Mouse (Mus musculus): ENCODE results near the gene 1110051M20Rik. TPM values are rescaled to one million over a fixed set of nuclear protein-coding genes. Genes with fewer than 3 reads are reported as not detected.

The 1110051M20Rik gene
- total RNA-seq, 2 experiments from 2014 or later = 14.4 to 21.7 TPM

DNA sequence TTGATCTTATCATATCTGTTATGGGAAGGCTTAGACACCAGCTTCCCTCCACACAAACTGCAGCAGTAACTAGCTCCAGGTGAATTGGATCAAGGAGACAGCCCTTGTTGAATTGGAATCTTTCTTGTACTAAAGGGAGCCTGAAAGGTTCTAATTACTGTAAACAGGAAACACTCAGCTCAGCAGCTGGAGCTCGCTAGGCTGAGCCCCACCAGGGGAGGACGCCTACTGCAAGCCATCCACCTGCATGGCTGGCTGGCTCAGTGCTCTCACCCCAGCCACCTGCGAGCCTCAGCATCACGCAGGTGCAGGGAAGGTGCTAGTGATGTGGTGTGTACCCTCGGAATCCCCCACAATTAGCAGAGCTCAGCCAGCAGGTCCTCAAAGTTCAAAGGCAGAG, 135.8 kb downstream of the 1110051M20Rik start:
- DNase-seq (ENCODE audit: low spot score) = no peak

DNA sequence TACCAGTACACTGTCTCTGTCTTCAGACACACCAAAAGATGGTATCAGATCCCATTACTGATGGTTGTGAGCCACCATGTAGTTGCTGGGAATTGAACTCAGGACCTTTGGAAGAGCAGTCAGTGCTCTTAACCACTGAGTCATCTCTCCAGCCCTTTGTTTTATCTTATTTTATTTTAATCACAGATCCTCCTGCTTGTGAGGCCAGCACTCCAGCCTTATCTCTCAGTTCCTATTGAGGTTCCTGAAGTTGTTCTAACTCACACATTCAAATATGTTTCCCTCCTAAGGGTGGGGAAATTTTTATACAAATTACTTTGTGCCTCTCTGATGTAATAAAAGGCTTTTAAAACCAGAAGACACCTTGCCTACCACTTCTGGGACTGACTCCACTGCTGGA, 137.9 kb downstream of the 1110051M20Rik start:
- no peak for DNase-seq (ENCODE audit: low spot score)

DNA sequence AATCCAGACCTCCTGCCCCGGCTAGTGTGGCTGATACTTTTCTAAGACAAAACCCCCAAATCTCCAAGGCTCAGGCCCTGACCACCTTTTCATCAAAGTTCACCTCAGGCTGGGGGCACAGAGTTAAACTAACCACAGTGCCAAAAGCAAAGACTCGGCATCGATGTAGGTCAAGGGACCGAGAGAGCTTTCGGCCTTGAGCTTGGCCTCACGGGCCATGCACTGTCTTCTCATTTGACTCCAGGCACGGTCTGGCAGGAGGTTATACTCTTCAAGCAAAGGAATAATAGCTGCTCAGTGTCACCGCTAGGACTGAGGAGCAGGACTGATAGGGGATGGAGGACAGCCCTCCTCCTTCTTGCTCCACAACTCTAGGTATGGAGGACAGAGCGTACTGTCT, 138.6 kb downstream of the 1110051M20Rik start:
- no peak for DNase-seq (ENCODE audit: low spot score)

DNA sequence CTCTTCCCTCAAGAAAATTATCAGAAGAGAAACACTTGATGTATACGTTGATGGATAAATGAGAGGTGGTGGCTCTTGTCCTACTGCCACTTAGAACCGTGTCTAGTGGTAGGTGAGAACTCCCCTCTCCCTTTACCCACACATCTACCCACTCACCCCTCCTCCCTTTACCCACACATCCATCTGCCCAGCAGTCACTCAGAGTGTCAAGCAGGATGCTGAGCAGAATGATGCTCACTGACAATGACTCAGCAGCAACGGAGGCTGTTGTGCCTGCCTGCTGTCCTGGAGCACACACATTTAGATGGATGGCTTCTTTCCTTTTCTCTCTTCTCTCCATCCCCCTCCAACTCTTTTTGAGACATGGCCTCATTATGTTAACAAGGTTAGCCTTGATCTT, 141.7 kb downstream of the 1110051M20Rik start:
- DNase-seq (ENCODE audit: low spot score) = no peak

DNA sequence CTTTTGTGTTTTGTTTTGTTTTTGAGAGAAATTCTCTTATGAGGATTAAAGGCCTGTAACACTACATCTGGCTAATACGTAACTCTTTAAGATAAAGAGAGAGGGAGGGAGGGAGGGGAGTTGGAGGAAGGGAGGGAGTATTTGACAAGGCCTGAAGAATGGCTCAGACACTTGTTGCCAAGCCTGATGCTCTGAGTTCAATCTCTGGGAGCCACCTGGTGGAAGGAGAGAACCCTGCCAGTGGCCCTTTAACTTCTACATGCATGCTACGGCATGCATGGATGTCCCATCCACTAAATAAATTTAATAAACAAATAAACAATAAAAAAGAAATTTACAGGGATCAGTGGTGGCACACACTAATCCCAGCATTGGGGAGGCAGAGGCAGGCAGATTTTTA, 142.7 kb downstream of the 1110051M20Rik start:
- DNase-seq (ENCODE audit: low spot score) = no peak

DNA sequence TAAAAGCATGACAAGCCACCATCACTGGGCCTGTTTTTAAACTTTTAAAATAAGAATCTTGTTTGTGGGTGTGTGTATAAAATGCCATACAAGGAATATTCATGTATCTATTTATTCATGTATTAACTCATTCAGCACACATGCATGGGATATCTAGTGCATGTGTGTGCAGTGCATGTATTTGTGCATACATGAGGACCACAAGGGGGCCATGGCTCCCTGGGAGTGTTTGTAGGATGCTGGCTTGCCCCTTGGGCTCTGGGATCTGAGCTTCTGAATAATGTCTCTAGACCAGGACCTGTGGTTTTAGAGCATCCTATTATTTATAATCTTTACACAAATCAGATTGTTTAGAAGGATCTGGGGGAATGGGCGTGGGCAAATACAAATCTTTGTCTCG, 143.7 kb downstream of the 1110051M20Rik start:
- no peak for DNase-seq (ENCODE audit: low spot score)

DNA sequence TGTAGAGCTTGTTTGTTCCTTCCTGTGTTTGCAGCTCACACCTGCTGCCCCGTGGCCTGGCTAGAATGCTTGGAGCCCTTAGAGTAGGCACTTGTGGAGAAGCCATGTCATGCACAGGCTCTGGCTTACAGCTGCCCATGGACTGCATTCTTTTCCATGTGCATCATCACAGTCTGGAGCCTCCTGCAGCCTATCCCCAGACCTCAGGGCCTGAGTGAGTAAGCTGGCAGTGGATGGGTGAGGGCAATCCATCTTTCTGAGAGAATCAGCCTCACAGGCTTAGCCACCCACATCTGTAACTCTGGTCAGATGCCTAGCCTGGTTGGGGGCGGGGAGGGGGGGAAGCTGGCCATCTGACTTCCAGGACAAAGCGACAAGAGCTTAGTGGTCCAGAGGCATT, 145.3 kb downstream of the 1110051M20Rik start:
- no peak for DNase-seq (ENCODE audit: low spot score)

DNA sequence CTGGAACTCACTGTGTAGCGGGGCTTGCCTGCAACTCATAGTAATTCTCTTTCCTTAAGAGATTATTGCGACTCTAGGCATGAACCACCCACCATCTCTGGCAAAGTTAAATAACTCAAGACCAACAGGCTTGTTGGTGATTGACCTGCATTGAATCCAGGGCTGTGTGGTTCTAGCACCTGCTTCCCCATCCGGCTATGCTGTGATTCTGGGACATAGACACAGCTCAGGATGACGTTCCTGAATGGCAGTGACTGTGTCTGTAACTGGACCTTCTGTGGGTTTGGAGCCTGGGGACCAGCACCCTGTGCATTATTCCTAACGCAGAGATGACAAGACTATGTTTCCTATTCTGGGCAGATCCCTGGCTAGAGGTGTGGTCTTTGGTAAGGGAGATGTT, 148.6 kb downstream of the 1110051M20Rik start:
- DNase-seq (ENCODE audit: low spot score) = no peak

DNA sequence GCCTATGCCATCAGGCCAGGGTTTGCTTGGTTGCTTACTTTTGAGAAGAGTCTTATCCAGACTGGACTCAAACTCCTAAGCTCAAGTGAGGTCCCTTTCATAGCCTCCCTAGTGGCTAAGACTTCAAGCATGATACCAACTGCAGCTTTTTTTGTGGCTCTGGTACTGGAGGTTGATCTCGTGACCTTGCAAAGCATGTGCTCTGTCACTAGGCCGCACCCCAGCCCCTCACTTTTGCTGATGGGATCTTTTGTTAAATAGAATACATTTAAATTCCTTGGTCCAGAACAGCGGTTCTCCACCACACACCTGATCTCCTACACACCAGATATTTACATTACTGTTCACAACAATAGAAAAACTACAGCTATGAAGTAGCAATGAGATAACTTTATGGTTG, 150.3 kb downstream of the 1110051M20Rik start:
- DNase-seq (ENCODE audit: low spot score) = no peak

DNA sequence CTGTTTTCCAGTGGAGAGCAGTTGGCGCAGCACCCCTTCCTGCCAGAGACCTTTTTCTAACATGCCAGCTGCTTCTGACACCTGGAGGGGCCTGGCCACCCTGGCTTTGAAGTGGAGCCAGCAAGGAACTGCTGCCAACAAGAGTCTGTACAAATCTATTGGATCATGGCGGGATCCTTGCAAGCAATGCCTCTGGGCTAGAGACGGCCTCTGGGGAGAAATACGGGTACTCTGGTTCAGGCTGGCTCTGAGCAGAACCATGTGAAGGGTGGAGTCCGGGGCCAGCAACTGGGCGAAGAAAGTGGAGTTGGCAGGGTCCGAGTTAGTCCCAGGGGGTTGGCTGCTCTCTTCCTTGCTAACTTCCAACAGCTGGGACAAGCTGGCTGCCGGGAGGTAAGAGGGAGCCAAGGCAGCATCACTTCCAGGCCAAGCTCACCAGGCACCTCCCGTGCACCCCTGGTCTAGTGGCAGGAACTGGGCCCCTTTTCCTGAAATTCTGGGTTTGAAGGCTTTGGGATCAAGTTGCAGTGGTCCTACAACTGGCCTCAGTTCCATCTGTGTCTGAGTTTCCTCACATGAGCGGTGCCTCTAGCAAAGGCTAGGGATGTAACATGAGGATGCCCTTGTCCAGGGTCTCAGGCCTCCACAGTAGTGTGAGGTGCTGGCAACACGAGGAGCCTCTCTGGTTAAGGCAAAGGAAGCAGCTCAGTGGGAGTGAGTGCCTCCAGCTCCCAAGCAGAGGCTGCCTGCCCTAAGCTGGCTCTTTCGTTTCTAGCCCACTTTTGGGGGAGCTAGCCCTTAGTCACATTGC, 153.1 kb downstream of the 1110051M20Rik start:
- peak; percentile 74 for DNase-seq (ENCODE audit: low spot score)

DNA sequence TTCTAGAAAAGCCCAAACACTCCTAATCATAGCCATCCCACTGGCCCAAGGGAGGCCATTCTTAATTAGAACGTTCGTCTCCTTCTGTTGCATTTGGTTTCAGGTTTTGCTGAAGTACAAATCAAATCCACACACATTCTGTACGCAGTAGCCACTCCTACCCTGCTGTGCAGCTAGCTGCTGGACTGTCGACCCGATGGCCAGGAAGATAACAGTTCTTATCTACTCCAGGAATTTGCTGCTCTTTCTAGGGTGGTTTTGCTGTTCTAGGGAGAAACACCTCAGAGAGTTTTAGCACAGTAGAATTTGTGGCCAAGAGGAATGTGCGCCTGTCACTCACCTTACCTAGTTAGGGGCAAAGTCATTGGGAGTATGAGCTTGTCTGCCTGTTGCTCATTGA, 156.9 kb downstream of the 1110051M20Rik start:
- DNase-seq (ENCODE audit: low spot score) = no peak

DNA sequence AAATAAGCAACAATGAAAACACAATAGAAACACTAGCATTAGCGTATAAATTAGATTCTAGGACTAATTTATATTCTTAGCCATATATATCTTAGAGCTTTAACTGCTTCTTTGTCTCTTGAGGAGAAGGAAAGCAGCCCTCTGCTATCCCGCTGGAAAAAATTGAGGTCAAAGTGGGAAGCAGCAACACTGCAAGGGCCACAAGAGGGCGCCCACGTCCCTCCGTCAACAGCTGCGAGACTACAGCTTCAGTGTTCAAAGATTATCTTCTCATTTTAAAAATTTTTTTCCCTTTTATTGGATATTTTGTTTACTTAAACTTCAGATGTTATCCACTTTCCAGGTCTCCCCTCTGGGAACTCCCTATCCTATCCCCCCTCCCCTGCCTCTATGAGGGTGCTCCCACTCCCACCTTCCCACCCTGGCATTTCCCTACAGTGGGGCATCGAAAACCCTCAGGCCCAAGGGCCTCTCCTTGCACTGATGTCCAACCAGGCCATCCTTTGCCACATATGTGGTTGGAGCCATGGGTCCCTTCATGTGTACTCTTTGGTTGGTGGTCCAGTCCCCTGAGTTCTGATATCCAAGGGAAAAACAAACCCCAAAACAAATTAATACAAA, 158.5 kb downstream of the 1110051M20Rik start:
- peak; percentile 83 for DNase-seq (ENCODE audit: low spot score)

DNA sequence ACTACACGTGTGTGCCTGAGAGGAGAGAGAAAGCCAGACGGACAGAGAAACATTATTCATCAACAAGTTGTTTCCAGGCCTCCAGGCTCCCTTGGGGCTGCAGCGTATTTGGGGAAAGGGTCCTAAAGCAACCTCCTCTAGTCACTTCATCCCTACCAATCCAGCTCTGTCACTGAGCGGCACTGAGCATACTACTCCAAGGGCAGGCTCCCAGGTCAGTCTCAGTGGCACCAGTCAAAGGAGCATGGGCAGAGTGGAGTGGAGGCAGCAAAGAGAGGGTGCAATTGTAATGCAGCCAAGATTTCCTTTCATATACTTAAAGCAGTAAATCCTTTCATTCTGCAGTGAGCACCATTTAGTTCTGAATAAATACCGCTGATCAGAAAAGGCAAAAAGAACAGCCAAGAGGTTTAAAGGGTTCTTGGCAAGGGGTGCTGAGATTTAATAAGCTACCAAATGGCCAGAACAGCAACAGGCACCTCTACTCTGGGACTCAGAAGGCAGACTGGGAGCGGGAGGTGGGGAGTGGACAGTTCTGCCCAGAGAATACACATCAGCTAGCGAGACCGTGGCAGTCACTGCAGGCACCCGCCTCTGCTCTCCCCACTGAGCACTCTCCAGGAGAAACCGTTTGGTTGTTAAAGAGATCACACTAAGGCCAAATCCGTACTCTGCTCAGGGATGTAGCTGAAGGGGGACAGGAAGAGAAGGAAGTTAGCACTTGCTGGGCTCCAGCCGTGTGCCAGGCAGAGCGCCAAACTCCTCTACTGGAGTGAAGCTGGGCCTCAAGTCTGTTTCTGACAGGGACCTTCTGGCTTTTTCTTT, 159.9 kb downstream of the 1110051M20Rik start:
- no peak for DNase-seq (ENCODE audit: low spot score)

DNA sequence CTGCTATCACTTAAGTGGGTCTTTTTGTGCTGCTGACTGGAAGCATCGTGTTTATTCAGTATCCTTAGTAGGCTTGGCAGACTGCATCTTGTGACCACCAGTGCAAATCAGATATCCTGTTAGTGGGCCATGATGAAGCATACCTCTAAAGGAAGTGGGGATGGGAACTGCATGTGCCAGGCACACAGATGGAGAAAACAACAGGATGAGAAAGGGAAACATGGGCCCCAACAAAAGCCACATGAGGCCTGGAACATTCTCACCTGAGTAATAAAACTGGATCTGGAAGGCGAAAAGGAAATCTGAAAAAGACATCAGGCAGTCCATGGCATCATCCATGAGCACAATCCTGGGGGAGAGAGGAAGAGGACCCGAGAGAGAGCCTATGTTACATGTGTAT, 160.5 kb downstream of the 1110051M20Rik start:
- no peak for DNase-seq (ENCODE audit: low spot score)

DNA sequence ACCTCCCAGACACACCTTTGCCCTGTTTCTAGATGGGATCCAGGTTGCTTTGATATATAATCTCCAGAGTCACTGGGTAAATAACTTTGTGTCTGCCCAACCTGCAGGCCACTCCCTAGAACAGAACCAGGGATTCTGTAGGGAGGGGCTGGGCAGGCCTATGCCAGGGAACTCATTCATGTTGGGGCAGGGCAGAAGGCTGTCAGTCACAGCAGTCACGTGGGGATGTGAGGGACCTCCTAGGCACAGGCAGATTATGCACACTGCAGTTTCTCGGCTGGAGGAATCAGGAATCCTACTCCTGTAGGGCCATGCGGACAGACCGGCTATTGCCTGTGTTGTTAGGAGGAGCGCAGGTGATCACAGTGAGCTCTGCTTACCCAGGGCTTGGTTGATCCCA, 163.1 kb downstream of the 1110051M20Rik start:
- DNase-seq (ENCODE audit: low spot score) = no peak

DNA sequence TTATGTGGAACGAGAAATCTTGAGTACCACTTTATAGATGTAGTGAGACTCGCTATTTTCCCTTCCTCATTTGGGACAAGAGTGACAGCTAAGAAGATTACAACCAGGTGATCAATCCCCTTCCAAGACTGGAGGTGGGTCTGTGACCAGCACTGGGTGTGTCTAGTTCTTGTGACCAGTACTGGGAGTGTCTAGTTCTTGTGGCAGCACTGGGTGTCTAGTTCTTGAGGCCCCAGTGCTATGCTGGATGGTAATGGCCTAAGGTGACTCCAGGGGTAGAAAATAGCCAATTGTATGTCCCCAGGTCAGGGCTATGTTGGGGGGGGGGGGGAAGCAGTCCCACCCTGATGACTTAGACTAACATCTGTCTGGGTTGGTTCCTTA, 165.1 kb downstream of the 1110051M20Rik start:
- DNase-seq (ENCODE audit: low spot score) = no peak

DNA sequence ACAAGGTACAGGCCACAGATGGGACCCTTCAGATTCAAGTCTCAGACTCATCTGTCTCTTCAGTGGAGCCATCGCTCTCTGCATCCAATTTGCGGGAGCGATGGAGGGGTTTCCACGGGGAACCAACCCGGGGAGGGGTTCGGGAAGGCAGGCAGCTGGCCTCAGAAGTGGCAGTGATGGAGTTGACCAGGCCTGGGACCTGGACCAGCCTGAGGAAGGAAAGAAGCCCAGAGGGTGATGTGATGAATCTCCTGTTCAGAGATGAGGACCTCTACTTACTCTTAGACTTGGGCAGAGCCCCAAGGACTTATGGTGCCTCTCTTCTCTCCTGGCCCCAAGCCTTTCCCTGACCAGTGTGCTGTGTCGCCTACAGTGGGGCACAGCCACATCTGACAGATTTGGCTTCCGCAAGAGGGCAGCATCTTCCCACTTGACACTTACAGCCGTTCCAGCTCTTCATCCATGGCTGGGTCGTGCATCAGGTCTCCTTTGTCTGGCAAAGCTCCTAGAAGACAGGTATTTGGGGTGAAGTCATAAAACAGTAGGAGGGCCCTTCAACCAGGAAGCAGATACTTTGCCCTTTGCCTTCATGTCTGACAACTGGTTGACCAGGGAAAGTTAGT, 165.6 kb downstream of the 1110051M20Rik start:
- DNase-seq (ENCODE audit: low spot score) = peak; percentile 61

DNA sequence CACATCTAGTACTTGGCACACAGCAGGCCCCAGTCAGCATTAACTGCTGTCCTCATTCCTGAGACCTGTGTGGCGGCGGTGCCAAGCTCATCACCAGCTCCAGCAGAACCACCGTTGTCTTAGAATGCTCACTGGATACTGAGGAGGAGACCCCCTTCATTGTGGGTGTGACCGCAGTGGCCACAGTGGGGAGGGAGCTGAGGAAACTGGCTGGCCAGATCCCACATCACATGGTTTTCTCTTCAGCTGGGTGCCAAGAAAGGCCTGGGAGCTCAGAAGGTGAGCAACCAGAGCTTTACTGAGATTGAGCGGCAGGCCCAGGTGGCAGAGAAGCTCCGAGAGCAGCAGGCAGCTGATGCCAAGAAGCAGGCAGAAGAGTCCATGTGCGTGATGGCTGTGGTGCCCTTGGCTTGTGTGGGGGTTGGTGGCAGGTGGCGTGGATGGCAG, 174.8 kb downstream of the 1110051M20Rik start:
- DNase-seq (ENCODE audit: low spot score) = peak; percentile 82

DNA sequence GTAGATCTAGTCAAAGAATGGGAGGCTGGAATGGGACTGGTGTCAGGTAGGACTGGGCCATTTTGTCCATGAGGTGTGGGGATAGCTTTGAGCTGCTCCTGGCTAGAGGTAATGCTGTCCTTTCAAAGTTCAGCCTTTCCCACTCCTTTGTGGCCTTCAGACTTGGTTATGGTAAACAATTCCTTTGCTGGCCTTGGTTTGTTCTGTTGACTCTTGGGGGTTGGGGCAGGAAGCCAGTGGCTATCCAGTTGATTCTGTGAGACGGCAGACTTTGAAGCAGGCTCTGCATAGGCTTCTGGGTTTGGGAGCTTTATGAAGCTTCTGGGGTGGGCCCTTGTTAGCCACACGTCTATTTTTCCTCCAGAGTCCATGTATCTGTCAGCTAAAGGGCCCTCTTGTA, 175.8 kb downstream of the 1110051M20Rik start:
- no peak for DNase-seq (ENCODE audit: low spot score)

DNA sequence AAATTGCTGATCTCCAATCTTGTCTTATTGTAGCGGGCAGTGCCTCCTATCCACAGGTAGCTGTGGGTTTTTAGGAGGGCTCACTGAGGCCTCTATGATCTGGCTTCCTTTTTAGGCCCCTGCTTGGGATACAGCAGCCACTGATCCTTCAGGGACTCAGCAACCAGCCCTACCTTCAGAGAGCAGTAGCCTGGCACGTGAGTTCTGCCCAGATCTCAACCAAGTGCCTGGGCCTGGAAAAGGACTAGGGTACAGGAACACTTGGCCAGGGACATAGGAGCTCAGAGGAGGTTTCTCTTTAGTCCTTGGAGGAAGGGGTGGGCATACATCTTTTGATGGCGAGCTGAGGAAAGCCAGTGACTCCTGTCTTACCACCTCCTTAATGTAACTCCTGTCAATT, 176.5 kb downstream of the 1110051M20Rik start:
- DNase-seq (ENCODE audit: low spot score) = no peak

DNA sequence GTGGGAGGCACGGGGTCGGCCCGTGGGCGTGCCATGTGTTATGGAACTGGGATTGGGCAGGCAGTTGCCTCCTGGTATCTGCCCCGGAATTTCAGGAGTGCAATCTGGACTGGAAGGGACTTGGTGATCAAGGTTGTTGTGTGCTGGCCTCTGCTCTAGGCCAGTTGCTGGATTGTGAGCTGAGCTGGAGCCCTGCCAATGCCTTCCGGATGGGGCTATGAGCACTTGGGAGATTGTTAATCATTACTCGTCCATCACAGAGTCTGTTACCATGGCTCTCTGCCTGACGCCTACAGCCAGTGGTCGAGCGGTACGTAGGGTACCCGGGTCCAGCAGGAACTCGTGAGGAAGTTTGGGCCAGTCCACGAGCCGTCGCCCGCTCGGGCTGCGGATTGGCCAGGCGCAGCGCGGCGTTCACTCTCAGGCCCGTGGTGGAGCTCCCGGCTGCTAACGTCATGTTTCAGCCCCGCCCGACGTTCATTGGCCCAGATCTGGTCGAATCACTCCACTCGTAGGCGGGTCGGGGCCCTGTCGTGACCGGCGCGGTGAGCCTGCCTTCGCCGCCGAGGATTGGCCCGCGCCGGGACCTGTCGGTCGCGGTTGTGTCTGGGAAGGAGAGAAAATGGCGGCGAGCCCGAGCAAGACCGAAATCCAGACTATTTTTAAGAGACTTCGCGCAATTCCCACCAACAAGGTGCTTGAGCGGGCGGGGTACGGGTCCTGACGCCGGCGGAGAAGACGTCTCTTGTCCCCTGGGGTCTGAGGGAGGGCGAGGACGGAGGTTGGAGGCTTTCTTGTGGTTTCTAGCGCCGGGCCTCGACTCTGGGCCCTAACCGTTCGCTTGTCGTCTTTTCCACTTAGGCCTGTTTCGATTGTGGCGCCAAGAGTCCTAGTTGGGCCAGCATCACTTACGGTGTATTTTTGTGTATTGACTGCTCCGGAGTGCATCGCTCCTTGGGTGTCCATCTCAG, 179.5 kb downstream of the 1110051M20Rik start, which contains the start of gene Arfgap2:
Arfgap2 (plus strand) TSS at position 264 of the 971 bp plus-strand sequence.
- peak; percentile 98 for DNase-seq (ENCODE audit: low spot score)

All from gastrocnemius, adult 18-20 months (tissue).